Mouse (Mus musculus) hindbrain, embryonic 10.5 days (tissue): Measurements from ENCODE around the gene Gm20737. TPM values are rescaled to one million over a fixed set of nuclear protein-coding genes. Genes with fewer than 3 reads are reported as not detected.
"Not testable (repeated sequence)": the region's sequence is repeated elsewhere in the genome, so short reads cannot be mapped to it uniquely, and the experiment has no call there.

Source experiments
- DNase-seq: peaks from one replicate; pipeline ENCODE4 v3.0.0-alpha.2; 2017; ENCODE audit warnings: low spot score
- H3K27ac ChIP-seq: fragments of 300-500 bp; sonication (generic); 2 replicates; pipeline ENCODE4 v1.5.1; 2016; ENCODE audit warnings: mild to moderate bottlenecking, moderate library complexity
- H3K27me3 ChIP-seq: fragments of 300-500 bp; sonication (generic); 2 replicates; pipeline ENCODE4 v1.6.1; 2016; ENCODE audit warnings: mild to moderate bottlenecking; ENCODE audit not compliant: poor library complexity, insufficient read depth, severe bottlenecking
- H3K36me3 ChIP-seq: fragments of 300-500 bp; sonication (generic); 2 replicates; pipeline ENCODE4 v1.6.1; 2016; ENCODE audit warnings: mild to moderate bottlenecking, moderate library complexity
- H3K4me1 ChIP-seq: fragments of 300-500 bp; sonication (generic); replicated peaks from 2 replicates; pipeline ENCODE4 v1.6.1; 2016; ENCODE audit warnings: mild to moderate bottlenecking
- H3K4me3 ChIP-seq: fragments of 300-500 bp; sonication (generic); 2 replicates; pipeline ENCODE4 v1.5.1; 2016; ENCODE audit warnings: mild to moderate bottlenecking, moderate library complexity
- H3K9me3 ChIP-seq: fragments of 300-500 bp; sonication (generic); 2 replicates; pipeline ENCODE4 v1.6.1; 2016; ENCODE audit warnings: mild to moderate bottlenecking, moderate library complexity
- WGBS: fragments of 180-500 bp; shearing (Covaris S2); methylation state at CpG from one replicate; pipeline ENCODE4 v1.1.7; 2016; 5-methylcytosine and 5-hydroxymethylcytosine counted together
- polyA plus RNA-seq: library from polyadenylated mRNA; unstranded; fragments of >200 nt; fragmentation: Nextera tagmentation; extraction: Ambion mirVana; gene quantifications from 2 replicates; pipeline ENCODE4 v1.2.1, GENCODE M21; 2016

The Gm20737 gene
- not detected in 2 replicates for polyA plus RNA-seq

DNA sequence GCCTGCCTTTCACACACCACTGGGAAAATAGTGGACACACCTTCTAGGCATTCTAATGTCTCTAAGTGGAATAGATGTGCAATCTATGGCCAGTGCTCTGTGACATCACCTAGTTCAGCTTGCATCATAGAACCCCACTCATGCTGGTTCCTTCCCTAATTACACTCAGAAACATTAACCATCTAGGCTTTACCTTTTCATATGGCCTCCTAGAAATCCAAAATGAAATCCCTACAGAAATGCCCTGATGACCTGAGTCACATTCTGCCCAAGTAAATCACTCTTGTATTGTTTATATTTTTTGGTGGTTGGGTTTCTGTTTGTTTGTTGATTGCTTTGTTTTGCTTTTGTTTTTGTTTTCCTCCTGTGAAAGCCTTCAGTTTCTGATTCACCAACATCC lies at the start of gene Gm20737:
Gene Gm20737, minus strand, starts transcription at position 101 of the 400 bp plus-strand sequence.
- not testable (repeated sequence) for H3K9me3 ChIP-seq, H3K36me3 ChIP-seq, H3K27ac ChIP-seq, DNase-seq, H3K27me3 ChIP-seq, H3K4me3 ChIP-seq, H3K4me1 ChIP-seq

- not testable (repeated sequence) for H3K36me3 ChIP-seq, H3K27me3 ChIP-seq, H3K4me1 ChIP-seq, H3K27ac ChIP-seq, DNase-seq, H3K9me3 ChIP-seq, H3K4me3 ChIP-seq
- WGBS = 71% methylated on average over 2 of the region's 5 CpGs
These were observed 17.3 kb upstream of the Gm20737 start, which contains the start of gene Gm21775 for GRCm38 (mm10) chrY:10553153-10553552. Gene Gm21775, plus strand, starts transcription at chrY:10553453.

Other genes with a start within 250 kb of the Gm20737 start
- gene Gm20834, start 211.5 kb downstream of the Gm20737 start, polyA plus RNA-seq = not detected in 2 replicates
- not detected in 2 replicates for gene Gm28510, start 123.3 kb downstream of the Gm20737 start, polyA plus RNA-seq
- not detected in 2 replicates for gene Gm21775, start 17.4 kb upstream of the Gm20737 start, polyA plus RNA-seq
- not detected in 2 replicates for gene Gm21900, start 80.3 kb upstream of the Gm20737 start, polyA plus RNA-seq
- not detected in 2 replicates for gene Gm20777, start 216.4 kb upstream of the Gm20737 start, polyA plus RNA-seq